Mouse (Mus musculus) forebrain, embryonic 14.5 days (tissue): ENCODE results near the gene AI661453. TPM values are rescaled to one million over a fixed set of nuclear protein-coding genes. Genes with fewer than 3 reads are reported as not detected.
"Not testable (repeated sequence)": the region's sequence is repeated elsewhere in the genome, so short reads cannot be mapped to it uniquely, and the experiment has no call there.

ENCODE experiments used
- ATAC-seq: fragments of 200-750 bp; cut with Nextera tagmentation; 2 replicates; pipeline ENCODE4 v1.8.0; 2017; ENCODE audit warnings: mild to moderate bottlenecking, moderate library complexity
- DNase-seq: peaks from one replicate; pipeline ENCODE4 v3.0.0-alpha.2; 2015; ENCODE audit warnings: low spot score
- H3K27ac ChIP-seq: fragments of 300-500 bp; sonication (generic); 2 replicates; pipeline ENCODE4 v1.5.1; 2014; ENCODE audit warnings: low read depth, mild to moderate bottlenecking, control low read depth, low read length, moderate library complexity
- H3K27me3 ChIP-seq: fragments of 300-500 bp; sonication (generic); replicated peaks from 2 replicates; pipeline ENCODE4 v1.6.1; 2014; ENCODE audit warnings: low read length, control low read depth, mixed read lengths; ENCODE audit not compliant: control insufficient read depth, insufficient read depth
- H3K36me3 ChIP-seq: fragments of 300-500 bp; sonication (generic); 2 replicates; pipeline ENCODE4 v1.6.1; 2014; ENCODE audit warnings: low read length, control low read depth; ENCODE audit not compliant: control insufficient read depth, insufficient read depth
- H3K4me1 ChIP-seq: fragments of 300-500 bp; sonication (generic); 2 replicates; pipeline ENCODE4 v1.6.1; 2014; ENCODE audit warnings: antibody characterized with exemption, low read length, control low read depth; ENCODE audit not compliant: control insufficient read depth, insufficient read depth
- H3K4me2 ChIP-seq: fragments of 300-500 bp; sonication (generic); 2 replicates; pipeline ENCODE4 v1.6.1; 2014; ENCODE audit warnings: mild to moderate bottlenecking, control low read depth, low read length
- H3K4me3 ChIP-seq: fragments of 300-500 bp; sonication (generic); 2 replicates; pipeline ENCODE4 v1.5.1; 2014; ENCODE audit warnings: low read depth, low read length, control low read depth
- H3K9ac ChIP-seq: fragments of 300-500 bp; sonication (generic); 2 replicates; pipeline ENCODE4 v1.6.1; 2014; ENCODE audit warnings: mild to moderate bottlenecking, low read length, control low read depth, moderate library complexity
- H3K9me3 ChIP-seq: fragments of 300-500 bp; sonication (generic); replicated peaks from 2 replicates; pipeline ENCODE4 v1.6.1; 2016; ENCODE audit warnings: low read length, control low read depth, mixed read lengths; ENCODE audit not compliant: control insufficient read depth
- WGBS: fragments of 180-500 bp; shearing (Covaris S2); extraction: QIAGEN DNeasy Blood & Tissue Kit; methylation state at CpG from one replicate; pipeline ENCODE4 v1.1.7; 2014; 5-methylcytosine and 5-hydroxymethylcytosine counted together
- polyA plus RNA-seq: library from polyadenylated mRNA; unstranded; fragments of >200 nt; fragmentation: Nextera tagmentation; extraction: Ambion mirVana; gene quantifications from 2 replicates; pipeline ENCODE4 v1.2.1, GENCODE M21; 2014

AI661453 gene
- polyA plus RNA-seq, 1 experiment from 2014 or later, result 0.18 TPM

DNA sequence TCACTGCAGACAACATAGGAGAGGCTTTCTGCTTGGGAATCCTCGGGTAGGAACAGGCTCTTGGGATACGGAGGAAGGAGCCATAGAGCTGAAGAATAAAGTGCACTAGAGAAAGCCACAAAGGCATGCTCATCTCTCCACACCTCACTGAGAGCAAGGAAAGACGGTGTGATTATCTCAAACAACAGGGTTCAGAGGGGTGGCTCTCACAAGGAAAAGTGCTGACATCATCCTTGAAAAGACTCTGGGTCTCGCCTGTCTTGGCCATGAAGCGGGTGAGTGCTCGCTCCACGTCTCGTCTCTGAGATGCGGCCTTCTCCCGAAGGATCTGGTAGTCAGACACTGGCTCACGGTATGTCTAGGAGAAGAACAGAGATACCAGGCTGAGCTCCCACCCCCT lies 57.7 kb downstream of the AI661453 start:
- 90% methylated on average over 11 of the region's 11 CpGs for WGBS

GRCm38 (mm10) chr17:47501531-47501930 lies 65.1 kb downstream of the AI661453 start:
- no peak for DNase-seq
- Histone ChIP-seq H3K4me3 (peak overlapping the region; percentile 57), H3K4me1 (peaks cover 7% of the 10 kb centered on the region), H3K9me3 (no peaks in the 10 kb centered on the region), H3K27me3 (no peaks in the 10 kb centered on the region), H3K36me3 (peaks cover 33% of the 10 kb centered on the region), H3K27ac (no peak overlapping the region), H3K9ac (peak overlapping the region; percentile 75), H3K4me2 (peak overlapping the region; percentile 77)
- no peak for ATAC-seq
- 9% methylated on average over 11 of the region's 11 CpGs for WGBS

More for the DNA sequence above, 57.7 kb downstream of the AI661453 start:
- H3K27me3 ChIP-seq, result no peaks in the 10 kb centered on the region
- DNase-seq, result no peak
- H3K27ac ChIP-seq, result no peak overlapping the region
- H3K36me3 ChIP-seq, result peaks cover 87% of the 10 kb centered on the region
- no peak overlapping the region for H3K4me2 ChIP-seq
- no peak for ATAC-seq
- no peak overlapping the region for H3K9ac ChIP-seq
- no peaks in the 10 kb centered on the region for H3K9me3 ChIP-seq
- no peaks in the 10 kb centered on the region for H3K4me1 ChIP-seq
- no peak overlapping the region for H3K4me3 ChIP-seq

DNA sequence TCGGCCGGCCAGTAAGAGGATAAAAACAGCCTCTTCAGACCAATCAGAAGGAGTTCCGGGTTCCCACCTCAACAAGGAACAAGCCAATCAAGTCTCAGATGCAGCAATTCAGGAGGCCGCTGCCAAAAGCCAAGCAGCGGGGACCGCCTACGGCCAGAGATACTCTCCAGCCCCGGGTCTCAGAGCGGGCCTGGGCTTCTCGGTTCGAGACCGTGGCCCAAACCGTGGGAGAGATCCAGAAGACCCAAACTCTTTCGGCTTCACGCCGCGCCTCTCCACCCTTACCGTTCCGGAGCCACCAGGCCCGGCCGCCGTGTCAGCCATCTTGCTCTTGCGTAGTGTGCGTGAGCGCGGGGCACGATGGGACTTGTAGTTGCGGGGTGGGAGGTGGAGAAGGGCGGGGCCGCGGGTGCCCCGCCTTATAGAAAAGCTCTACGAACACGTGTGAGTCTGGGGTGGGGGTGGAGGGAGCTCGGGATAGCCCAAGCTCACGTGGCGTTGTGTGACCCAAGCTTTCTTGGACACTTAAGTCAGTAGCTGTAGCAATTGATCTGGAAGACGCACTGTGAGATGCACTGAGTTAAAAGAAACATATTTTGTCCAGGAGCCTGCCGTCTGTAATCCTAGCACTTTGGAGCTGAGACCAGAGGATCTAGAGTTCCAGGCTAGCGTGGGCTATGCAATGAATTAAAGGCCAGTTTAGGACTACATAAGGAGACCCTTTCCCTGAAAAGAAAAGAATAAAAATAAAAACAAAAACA lies 65.7 kb downstream of the AI661453 start, which contains the start of gene Taf8:
Gene Taf8 (minus strand): TSS at position 347 of the 761 bp plus-strand sequence.
- H3K9ac ChIP-seq, result peak within 1 kb of the TSS; percentile 75
- peak within 1 kb of the TSS; percentile 59 for H3K27ac ChIP-seq
- peak; percentile 96 for DNase-seq
- H3K9me3 ChIP-seq, result no peaks in the 10 kb centered on the region
- peak; percentile 98 for ATAC-seq
- H3K4me3 ChIP-seq, result peak within 1 kb of the TSS; percentile 57
- peaks cover 7% of the 10 kb centered on the region for H3K4me1 ChIP-seq
- H3K4me2 ChIP-seq, result peak within 1 kb of the TSS; percentile 77
- 2% methylated on average over 40 of the region's 40 CpGs for WGBS
- peaks cover 30% of the 10 kb centered on the region for H3K36me3 ChIP-seq
- H3K27me3 ChIP-seq, result no peaks in the 10 kb centered on the region

GRCm38 (mm10) chr17:47502707-47503045 lies 66.3 kb downstream of the AI661453 start:
- peak overlapping the region; percentile 48; the same call in 1 of the 2 replicates for H3K4me2 ChIP-seq
- not testable (repeated sequence) for H3K4me1 ChIP-seq, H3K9ac ChIP-seq, DNase-seq, H3K4me3 ChIP-seq, H3K27ac ChIP-seq, ATAC-seq, H3K9me3 ChIP-seq, H3K27me3 ChIP-seq
- WGBS, result 77% methylated on average over 6 of the region's 6 CpGs
- peaks cover 27% of the 10 kb centered on the region for H3K36me3 ChIP-seq

DNA sequence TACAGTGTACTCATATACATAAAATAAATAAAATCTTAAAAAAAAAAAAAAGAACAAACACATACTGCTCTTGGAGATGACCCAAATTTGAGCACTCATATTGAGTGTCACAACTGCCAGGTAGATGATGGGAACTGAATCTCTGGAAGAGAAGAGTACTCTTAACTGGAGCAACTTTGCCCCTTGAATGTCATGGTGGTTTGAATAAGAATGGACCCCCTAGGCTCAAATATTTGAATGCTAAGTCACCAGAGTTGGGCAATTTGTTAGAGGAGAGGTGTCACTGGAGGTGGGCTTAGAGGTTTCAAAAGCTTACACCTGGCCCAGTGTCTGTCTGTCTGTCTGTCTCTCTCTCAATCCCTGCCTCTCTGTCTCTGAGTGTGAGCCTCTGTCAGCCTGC lies 67.3 kb downstream of the AI661453 start:
- H3K4me1 ChIP-seq, result peaks cover 7% of the 10 kb centered on the region
- no peak overlapping the region for H3K9ac ChIP-seq
- peaks cover 19% of the 10 kb centered on the region; the same call in 1 of the 2 replicates for H3K36me3 ChIP-seq
- H3K27me3 ChIP-seq, result no peaks in the 10 kb centered on the region
- H3K4me2 ChIP-seq, result no peak overlapping the region
- DNase-seq, result no peak
- H3K27ac ChIP-seq, result no peak overlapping the region
- no peak overlapping the region for H3K4me3 ChIP-seq
- no peak for ATAC-seq
- H3K9me3 ChIP-seq, result no peaks in the 10 kb centered on the region

GRCm38 (mm10) chr17:47504228-47504627 lies 67.8 kb downstream of the AI661453 start:
- no peaks in the 10 kb centered on the region for H3K27me3 ChIP-seq
- ATAC-seq, result no peak
- peaks cover 7% of the 10 kb centered on the region for H3K4me1 ChIP-seq
- no peak overlapping the region for H3K9ac ChIP-seq
- no peak for DNase-seq
- H3K4me2 ChIP-seq, result peak overlapping the region; percentile 51; the same call in 1 of the 2 replicates
- peaks cover 14% of the 10 kb centered on the region; the same call in 1 of the 2 replicates for H3K36me3 ChIP-seq
- WGBS, result 73% methylated on average over 5 of the region's 5 CpGs
- H3K4me3 ChIP-seq, result no peak overlapping the region
- no peak overlapping the region for H3K27ac ChIP-seq
- H3K9me3 ChIP-seq, result no peaks in the 10 kb centered on the region

- Histone ChIP-seq H3K9me3 (no peaks in the 10 kb centered on the region), H3K27me3 (no peaks in the 10 kb centered on the region), H3K9ac (peak within 1 kb of the TSS; percentile 56), H3K4me2 (peak within 1 kb of the TSS; percentile 51), H3K27ac (no peak within 1 kb of the TSS), H3K36me3 (peaks cover 10% of the 10 kb centered on the region; the same call in 1 of the 2 replicates), H3K4me1 (peaks cover 7% of the 10 kb centered on the region), H3K4me3 (peak within 1 kb of the TSS; percentile 19)
- WGBS, result 2% methylated on average over 22 of the region's 22 CpGs
- ATAC-seq, result no peak
- DNase-seq, result peak; percentile 28
Observed at GRCm38 (mm10) chr17:47504941-47505346, 68.5 kb downstream of the AI661453 start, which contains the start of gene Ccnd3. Gene Ccnd3 (plus strand): TSS chr17:47505051.

- no peak overlapping the region for H3K4me3 ChIP-seq
- 65% methylated on average over 2 of the region's 2 CpGs for WGBS
Observed at GRCm38 (mm10) chr17:47505566-47505965, 69.2 kb downstream of the AI661453 start.

DNA sequence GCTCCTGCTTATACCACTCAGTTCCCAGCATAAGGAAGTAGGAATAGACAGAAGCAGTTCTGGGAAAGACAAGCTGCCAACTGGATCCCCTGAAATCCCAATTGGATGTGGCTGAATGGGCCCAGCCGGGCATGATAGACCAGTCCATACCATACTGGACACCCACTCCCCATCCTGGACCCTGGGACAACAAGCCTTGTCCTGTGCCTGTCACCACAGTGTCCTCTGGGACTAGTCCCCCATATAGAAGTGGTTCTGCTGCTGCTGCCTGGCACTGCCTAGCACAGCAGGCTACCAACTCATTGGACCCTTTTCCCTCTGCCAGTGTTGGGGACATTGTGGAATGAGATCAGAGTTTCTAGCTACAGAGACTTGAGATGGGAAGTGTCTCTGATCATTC lies 69.6 kb downstream of the AI661453 start:
- 91% methylated on average over 1 of the region's 1 CpGs for WGBS
- no peak for ATAC-seq

More at GRCm38 (mm10) chr17:47505566-47505965, 69.2 kb downstream of the AI661453 start:
- Histone ChIP-seq H3K27ac (no peak overlapping the region), H3K4me2 (peak overlapping the region; percentile 51; the same call in 1 of the 2 replicates), H3K27me3 (no peaks in the 10 kb centered on the region), H3K9me3 (no peaks in the 10 kb centered on the region), H3K36me3 (peaks cover 4% of the 10 kb centered on the region; the same call in 1 of the 2 replicates), H3K4me1 (peaks cover 7% of the 10 kb centered on the region), H3K9ac (no peak overlapping the region)
- DNase-seq (no peak), ATAC-seq (no peak)

More for the DNA sequence above, 69.6 kb downstream of the AI661453 start:
- no peak overlapping the region for H3K9ac ChIP-seq
- H3K4me3 ChIP-seq, result no peak overlapping the region
- H3K27ac ChIP-seq, result no peak overlapping the region
- H3K9me3 ChIP-seq, result no peaks in the 10 kb centered on the region
- H3K27me3 ChIP-seq, result no peaks in the 10 kb centered on the region
- no peak overlapping the region for H3K4me2 ChIP-seq
- no peak for DNase-seq
- H3K36me3 ChIP-seq, result no peaks in the 10 kb centered on the region
- peaks cover 6% of the 10 kb centered on the region for H3K4me1 ChIP-seq
